Mouse (Mus musculus) mature B cell (primary cell): ENCODE measurements around the gene Fam187a.

Experiments
- in situ Hi-C: fragments of 300-500 bp; cut with MboI; formaldehyde crosslinking; loops from 2 replicates; pipeline ENCODE4 v1.14.3; 2019

Gene Fam187a

GRCm38 (mm10) chr11:102884616-102885219, at the start of gene Fam187a:
TSS of gene Fam187a (plus strand) at chr11:102885169.
- in situ Hi-C loops = no loop called here

- in situ Hi-C loops = no loop called here
These were observed 49.4 kb upstream of the Fam187a start, which contains the start of gene Higd1b for GRCm38 (mm10) chr11:102835549-102835948. TSS of gene Higd1b (plus strand) at chr11:102835849.

GRCm38 (mm10) chr11:102836146-102836545, 48.8 kb upstream of the Fam187a start:
- in situ Hi-C loops = no loop called here

- in situ Hi-C loops = no loop called here
These were observed 47.6 kb upstream of the Fam187a start for GRCm38 (mm10) chr11:102837385-102837784.

GRCm38 (mm10) chr11:102838126-102838525, 46.8 kb upstream of the Fam187a start:
- in situ Hi-C loops = no loop called here

- in situ Hi-C loops = no loop called here
These were observed 46.3 kb upstream of the Fam187a start for GRCm38 (mm10) chr11:102838616-102839150.

- in situ Hi-C loops = no loop called here
These were observed 39.0 kb upstream of the Fam187a start for GRCm38 (mm10) chr11:102845926-102846325.

GRCm38 (mm10) chr11:102851883-102852282, 33.1 kb upstream of the Fam187a start:
- in situ Hi-C loops = no loop called here

- in situ Hi-C loops = no loop called here
These were observed 31.2 kb upstream of the Fam187a start for GRCm38 (mm10) chr11:102853760-102854159.

GRCm38 (mm10) chr11:102855941-102856340, 29.0 kb upstream of the Fam187a start:
- in situ Hi-C loops = no loop called here

GRCm38 (mm10) chr11:102858951-102859350, 26.0 kb upstream of the Fam187a start:
- in situ Hi-C loops = no loop called here

- in situ Hi-C loops = no loop called here
These were observed 25.0 kb upstream of the Fam187a start for GRCm38 (mm10) chr11:102859933-102860332.

GRCm38 (mm10) chr11:102864272-102864671, 20.7 kb upstream of the Fam187a start:
- in situ Hi-C loops = no loop called here

- in situ Hi-C loops = no loop called here
These were observed 10.1 kb upstream of the Fam187a start for GRCm38 (mm10) chr11:102874801-102875334.

GRCm38 (mm10) chr11:102879558-102879957, 5.4 kb upstream of the Fam187a start:
- in situ Hi-C loops = no loop called here

- in situ Hi-C loops = no loop called here
These were observed 4.2 kb upstream of the Fam187a start, which contains the start of the genes Eftud2 and Ccdc103 for GRCm38 (mm10) chr11:102880585-102881313. TSS of gene Eftud2 (minus strand) at chr11:102880985. TSS of gene Ccdc103 (plus strand) at chr11:102881204.

- in situ Hi-C loops = no loop called here
These were observed 3.4 kb upstream of the Fam187a start for GRCm38 (mm10) chr11:102881314-102882198.

- in situ Hi-C loops = no loop called here
These were observed 2.5 kb downstream of the Fam187a start for GRCm38 (mm10) chr11:102887433-102887832.

- in situ Hi-C loops = no loop called here
These were observed 3.2 kb downstream of the Fam187a start for GRCm38 (mm10) chr11:102888135-102888534.

- in situ Hi-C loops = no loop called here
These were observed 5.1 kb downstream of the Fam187a start for GRCm38 (mm10) chr11:102890096-102890495.

- in situ Hi-C loops = no loop called here
These were observed 8.2 kb downstream of the Fam187a start for GRCm38 (mm10) chr11:102893015-102893651.
